Mouse (Mus musculus): Measurements from ENCODE around the gene Nt5e.

DNA sequence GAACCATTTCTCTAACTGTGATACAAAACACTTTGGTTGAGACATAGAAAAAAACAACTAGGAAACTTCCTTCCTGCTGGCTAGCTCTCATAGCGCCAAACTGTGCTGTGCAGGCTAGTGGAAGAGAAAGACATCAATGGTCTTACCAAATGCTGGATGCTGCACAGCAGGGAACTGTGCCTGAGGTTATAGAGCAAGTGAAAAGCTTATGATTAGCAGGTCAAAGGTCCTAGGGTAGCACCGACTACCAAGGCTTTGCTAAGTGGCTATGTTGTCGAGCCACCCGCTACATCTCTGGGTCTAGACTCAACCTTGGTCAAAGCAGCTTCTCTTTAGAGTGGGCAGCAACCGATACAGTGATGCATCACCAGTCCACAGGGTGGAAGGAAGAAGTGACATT, 61.8 kb downstream of the Nt5e start:
- no peak for TF ChIP-seq CHD2 (IDR thresholded peaks at IDR 0.05; ENCODE audit: low read depth, low read length)
- TF ChIP-seq ZC3H11A (IDR thresholded peaks at IDR 0.05; ENCODE audit: borderline replicate concordance, low read depth, low read length) = no peak
- TF ChIP-seq ZNF384 (IDR thresholded peaks at IDR 0.05; ENCODE audit: low read depth, low read length) = no peak
